Mouse (Mus musculus) myocyte (in vitro differentiated cells): Measurements from ENCODE around the gene Sertad4.

Experiments used
- E2F4 ChIP-seq: IDR thresholded peaks from one replicate; pipeline ENCODE4 v1.6.1; 2011; ENCODE audit warnings: mild to moderate bottlenecking, control low read depth, moderate library complexity; ENCODE audit not compliant: insufficient read depth
- MAX ChIP-seq: IDR thresholded peaks from one replicate; pipeline ENCODE4 v1.6.1; 2011; ENCODE audit warnings: low read depth, mild to moderate bottlenecking, control low read depth
- POLR2A ChIP-seq: IDR thresholded peaks from one replicate; pipeline ENCODE4 v1.6.1; 2011; ENCODE audit warnings: low read depth, mild to moderate bottlenecking, control low read depth, moderate library complexity; ENCODE audit not compliant: insufficient read length
- REST ChIP-seq: IDR thresholded peaks from one replicate; pipeline ENCODE4 v1.6.1; 2011; ENCODE audit warnings: mild to moderate bottlenecking, control low read depth, moderate library complexity; ENCODE audit not compliant: insufficient read depth, insufficient read length
- TCF12 ChIP-seq: IDR thresholded peaks from one replicate; pipeline ENCODE4 v1.6.1; 2011; ENCODE audit warnings: mild to moderate bottlenecking, control low read depth; ENCODE audit not compliant: poor library complexity, insufficient read depth, severe bottlenecking
- USF1 ChIP-seq: IDR thresholded peaks from one replicate; pipeline ENCODE4 v1.6.1; 2011; ENCODE audit warnings: low read depth, mild to moderate bottlenecking, control low read depth, moderate library complexity

DNA sequence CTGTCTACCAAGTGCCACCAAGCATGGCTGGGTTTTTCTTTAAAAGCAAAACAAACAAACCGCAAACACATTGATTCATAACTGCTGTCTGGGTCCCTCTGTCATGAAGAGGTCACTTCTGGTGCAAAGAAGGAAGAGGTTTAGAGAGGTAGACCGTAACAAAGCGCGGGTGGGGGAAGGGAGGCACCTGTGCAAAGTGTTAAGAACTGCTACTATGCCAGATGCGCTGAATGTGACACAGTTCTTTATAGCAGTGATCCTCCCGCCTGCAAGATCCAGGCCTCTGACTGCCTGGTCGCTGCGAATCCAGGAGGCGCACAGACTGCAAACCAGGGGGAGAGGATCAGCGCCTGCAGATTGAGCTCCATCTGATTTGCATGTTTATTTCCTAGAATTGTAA is 855 bp upstream of the Sertad4 start:
- TF ChIP-seq POLR2A (no peak), MAX (no peak), REST (no peak), E2F4 (no peak), TCF12 (no peak), USF1 (no peak)
